Mouse (Mus musculus): ENCODE data around the gene Zfp827. TPM values are rescaled to one million over a fixed set of nuclear protein-coding genes. Genes with fewer than 3 reads are reported as not detected.

Zfp827 gene
- polyA plus RNA-seq, 2 experiments from 2014 or later = 4.0 to 5.0 TPM

DNA sequence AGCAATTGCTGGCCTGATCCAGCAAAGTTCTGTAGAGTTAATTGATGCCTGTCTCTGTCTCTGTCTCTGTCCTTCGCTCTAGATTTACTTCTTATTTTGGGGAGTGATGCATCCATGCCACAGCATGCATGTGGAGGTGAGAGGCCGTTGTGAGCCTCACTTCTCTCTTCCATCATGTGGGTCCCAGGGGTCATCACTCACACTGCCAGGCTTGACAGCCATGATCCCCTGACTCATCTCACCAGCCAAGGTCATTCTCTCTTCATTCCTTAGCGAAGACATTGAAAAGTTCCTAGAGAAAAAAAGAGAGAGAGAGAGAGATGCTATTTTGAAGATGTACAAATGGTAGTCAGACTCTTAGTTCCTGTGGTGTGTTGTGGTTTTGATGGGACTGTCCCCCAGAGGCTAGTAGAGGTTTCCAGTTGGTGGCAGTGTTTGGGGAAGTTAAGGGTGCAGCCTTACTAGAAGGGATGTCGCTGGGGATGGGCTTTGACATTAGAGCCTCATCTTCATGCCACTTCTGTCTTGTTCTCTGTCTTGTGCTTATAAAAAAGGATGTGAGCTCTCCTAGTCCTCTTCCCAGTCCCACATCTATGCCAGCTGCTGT lies 133.0 kb downstream of the Zfp827 start:
- ATAC-seq = peak; percentile 98

DNA sequence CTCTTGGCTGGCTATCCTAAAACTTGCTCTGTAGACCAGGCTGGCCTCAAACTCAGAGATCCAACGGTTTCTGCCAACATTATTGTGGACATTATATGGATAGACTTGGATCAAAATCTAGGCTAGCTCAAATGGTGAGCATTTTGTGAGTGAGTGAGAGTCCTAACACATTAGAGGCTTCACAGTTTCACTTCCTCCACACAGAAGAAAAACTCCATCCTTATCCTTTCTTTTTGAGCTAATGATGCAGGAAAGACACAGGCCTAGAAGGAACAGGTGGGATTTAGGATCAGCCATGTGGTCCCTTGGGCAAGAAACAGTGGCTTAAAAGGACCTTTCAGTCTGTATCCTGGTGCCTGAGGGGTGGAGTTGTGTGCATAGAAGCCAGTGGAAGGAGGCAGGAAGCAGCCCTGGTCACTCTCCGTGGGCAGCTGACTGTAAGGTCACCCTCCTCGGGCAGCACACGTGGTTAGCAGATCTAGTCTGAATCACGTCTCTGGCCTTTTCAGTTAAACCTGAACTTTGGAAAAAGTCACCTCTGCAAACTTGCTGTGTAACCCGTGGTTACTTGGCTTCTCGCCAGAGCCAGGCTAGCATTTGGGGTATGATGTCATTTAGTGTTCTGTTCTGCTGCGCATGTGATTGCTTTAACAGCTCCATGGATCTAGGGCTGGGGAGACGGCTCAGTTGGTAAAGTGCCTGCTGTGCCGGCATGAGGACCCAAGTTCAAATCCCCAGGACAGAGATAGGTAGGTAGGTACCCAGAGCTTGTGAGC lies 134.5 kb downstream of the Zfp827 start:
- ATAC-seq = no peak

DNA sequence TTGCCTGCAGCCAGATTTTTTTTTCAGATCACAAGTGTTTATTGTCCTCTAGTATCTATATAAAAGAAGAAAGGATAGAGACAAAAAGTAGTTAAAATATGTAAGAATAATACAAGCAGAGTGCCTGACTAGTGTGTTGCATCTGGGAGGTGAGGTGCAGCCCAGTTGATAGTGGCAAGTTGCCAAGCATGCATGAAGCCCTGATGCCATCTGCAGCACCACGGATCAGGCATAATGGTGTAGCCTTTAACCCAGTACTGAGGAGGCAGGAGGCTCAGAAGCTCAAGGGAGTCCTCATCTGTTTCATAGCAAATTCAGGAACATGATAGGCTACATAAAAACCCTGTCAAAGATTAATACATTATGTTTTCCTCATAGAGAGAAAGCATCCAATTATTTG lies 136.1 kb downstream of the Zfp827 start:
- no peak for ATAC-seq

DNA sequence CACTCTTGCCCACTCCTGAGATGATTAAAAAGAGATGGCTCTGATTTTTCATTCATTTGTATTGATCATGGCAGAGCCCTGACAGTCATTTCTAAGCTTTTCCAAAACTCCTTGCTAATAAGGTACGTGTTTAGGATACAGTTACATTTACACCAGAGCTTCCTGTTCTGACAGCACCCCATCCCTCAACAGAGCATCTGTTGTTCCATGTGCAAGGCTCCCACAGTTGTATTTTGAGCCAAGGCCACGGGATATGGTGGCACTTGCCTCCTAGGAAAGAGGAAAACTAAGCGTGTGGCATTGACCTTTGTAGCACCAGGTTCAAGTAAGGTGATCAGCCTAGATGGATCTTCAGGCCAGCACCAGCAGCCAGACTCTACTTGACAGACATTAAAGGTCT lies 137.0 kb downstream of the Zfp827 start:
- no peak for ATAC-seq

DNA sequence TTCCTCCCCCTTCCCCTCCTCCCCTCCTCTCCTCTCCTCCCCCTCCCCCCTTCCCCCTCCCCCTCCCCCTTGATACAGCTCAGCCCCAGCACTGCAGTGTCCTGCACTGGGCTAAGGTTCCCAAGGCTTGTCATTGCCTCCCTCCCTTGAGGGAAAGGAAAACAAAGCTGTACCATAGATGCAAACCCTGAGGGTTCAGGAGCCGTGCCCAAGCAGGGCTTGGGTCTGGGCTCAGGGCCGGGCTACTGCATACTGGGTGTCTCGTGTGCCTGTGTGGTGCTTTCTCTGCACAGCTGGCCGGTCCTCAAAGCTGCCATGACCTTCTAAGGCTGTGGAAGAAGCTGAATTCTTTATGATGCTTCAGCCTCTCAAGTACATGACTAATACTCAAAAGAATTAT lies 145.4 kb downstream of the Zfp827 start:
- no peak for ATAC-seq

DNA sequence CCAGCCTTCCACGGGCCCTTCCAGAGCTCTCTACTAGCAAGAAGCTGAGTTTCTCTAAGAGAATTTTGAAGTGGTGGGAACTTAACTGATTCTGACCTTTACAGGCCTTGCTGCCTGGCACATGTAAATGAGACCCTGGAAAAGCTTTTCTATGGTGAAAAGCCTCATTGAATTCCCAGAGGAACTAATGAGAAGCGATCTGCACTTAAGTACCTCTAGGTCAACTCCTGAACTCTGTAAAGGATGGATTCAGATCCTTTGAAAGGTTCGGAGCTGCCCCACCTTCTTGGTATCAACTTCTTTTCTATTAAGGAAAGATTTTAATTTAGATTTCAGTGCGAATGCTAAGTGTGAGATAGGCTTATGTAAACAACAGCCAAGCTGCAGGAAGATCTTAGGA lies 147.8 kb downstream of the Zfp827 start:
- ATAC-seq = no peak

DNA sequence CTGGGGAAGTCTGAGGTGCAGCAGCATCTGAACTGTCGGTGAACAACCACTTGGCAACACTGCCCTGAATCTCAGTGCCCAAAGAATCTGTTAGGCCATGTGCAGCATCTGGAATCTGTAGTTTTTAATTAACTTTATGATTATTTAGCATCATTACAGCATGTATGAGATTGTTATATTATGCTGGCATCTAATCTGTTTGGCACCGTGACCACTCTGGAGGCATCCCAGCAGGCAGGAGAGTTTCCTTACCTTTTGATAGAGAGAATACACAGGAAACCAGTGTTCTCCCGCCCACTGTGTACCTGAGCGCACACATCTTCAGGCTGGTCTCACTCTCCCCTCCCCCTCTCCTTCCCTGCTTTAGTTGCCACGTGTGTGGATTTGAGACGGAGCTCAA lies 151.4 kb downstream of the Zfp827 start:
- no peak for ATAC-seq

DNA sequence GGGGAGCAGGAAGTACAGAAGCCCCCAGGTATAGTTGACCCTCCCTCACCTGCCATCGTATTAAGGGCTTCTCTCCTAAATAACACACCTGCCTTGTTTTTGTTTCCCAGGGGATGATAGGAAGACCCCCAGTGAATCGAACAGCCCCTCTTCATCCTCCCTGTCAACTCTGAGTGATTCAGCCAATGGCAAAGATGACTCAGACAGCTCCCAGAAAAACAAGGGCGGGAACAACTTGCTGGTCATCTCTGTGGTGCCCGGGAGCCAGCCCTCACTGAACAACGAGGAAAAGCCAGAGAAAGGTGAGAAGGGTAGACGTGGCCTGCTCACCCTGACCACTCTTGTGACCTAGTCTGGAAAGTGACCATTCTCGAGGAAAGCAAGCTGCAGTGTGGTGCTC lies 157.3 kb downstream of the Zfp827 start:
- ATAC-seq = no peak

DNA sequence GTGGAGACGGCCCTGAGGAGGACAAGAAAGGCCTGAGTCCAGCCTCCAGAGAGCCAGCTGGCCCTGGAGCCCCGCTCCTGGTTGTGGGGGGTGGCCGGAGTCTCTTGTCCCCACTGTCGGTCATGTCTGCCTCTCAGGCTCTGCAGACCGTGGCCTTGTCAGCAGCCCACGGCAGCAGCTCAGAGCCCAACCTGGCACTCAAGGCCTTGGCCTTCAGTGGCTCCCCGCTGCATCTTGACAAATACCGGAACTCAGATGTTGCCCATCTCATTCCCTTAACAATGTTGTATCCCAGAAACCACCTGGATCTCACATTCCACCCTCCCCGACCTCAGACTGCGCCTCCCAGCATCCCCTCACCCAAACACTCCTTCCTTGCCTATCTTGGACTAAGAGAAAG lies 161.8 kb downstream of the Zfp827 start:
- no peak for ATAC-seq

DNA sequence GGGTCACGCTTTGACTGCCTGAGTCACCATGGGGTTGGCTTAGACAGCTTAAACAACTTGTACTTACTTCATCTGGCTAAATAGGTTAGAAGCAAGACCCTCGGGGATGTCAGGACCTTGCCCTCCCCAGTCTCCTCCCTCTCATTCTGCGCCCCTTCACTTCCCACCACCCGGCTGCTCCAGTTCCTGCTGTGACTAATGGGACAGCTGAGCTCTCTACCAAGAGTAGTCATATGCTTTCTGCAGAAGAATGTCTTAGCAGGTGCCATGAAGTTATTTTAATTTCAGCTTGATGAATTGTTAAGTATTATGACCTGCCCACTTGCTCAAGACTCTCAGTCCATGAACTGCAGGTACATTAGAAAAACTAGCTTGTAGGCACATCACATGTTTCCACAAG lies 168.2 kb downstream of the Zfp827 start:
- no peak for ATAC-seq

DNA sequence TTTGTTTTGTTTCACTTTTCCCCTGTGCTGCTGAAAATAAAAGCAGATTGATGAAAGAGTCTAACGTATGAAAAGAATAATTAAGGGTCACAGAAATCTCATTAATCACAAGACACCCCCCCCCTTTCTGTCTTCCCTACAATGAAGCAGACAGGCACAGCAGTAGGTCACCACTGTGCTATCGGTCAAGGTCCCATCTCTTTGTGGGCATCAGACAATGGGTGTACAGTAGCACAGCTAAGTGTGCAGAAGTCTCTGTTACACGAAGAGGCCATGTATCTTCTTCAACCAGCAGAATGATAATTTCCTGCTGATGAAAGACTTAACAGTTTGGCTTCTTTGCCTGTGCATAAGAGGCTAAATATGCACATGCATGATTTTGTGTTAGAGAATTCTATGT lies 170.4 kb downstream of the Zfp827 start:
- no peak for ATAC-seq

DNA sequence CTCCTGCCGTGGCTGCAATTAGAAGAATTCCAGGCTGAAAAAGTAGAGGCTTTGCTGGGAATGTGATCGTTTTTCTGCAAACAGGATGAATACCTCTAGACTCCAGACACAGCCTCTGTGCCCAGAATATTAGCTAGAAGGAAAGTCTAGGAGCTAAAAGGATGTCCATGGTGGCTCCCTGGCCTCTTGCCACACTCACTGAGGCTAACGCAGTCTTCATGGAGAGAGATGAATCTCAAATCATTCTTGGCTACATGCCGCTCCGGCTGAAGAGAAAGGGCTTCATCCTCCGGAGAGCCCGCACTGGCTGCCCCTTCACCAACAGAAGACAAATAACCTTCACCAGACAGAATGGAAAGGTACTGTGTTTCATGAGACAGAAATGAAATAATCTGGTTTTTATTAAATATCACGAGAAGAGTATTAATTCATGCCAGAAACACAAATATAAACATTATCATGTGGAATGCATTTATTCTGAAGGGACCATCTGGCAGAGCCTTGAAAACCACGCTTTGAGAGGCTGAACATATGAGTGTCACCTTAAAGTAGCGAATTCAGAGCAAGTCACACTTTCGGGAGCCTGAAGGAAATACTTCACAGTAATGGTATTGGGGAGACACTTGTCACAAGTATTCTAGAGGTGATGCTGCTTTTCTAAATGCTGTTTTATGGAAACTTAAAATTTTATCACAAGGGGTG lies 173.4 kb downstream of the Zfp827 start:
- no peak for ATAC-seq

DNA sequence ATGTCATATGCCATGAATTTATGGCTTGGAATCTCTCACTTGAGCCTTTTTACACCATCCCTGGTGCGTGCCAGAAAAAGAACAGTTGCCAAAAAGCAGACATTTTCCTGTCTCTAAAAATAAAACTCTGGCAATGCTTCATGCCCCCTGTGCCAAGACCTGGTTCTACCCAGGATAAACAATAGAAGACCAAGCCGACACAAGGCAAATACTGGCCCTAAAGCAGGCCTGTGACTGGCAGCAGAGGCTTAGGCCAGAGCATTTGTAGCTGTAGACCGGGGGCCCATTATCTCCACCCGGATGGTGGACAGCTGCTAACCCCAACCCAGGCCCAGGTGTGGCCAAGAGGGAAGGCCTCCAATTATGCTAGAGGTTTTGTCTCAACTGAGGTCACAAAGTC lies 178.7 kb downstream of the Zfp827 start:
- ATAC-seq = no peak

DNA sequence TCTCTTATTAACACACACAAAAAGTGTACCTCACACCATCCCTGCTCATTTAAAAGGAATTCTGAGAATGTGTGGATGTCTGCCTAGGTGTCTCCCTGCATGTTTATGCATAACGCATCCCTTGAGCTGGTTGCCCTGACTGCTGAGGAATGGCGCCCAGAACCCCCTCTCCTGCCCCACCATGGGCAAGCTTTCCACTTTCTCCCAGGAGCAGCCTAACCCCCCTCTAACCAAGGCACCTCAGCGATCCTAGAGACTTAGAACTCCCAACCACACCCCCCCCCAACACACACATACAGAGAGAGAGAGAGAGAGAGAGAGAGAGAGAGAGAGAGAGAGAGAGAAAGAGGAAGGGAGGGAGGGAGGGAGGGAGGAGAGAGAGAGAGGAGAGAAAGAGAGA lies 179.9 kb downstream of the Zfp827 start:
- no peak for ATAC-seq

DNA sequence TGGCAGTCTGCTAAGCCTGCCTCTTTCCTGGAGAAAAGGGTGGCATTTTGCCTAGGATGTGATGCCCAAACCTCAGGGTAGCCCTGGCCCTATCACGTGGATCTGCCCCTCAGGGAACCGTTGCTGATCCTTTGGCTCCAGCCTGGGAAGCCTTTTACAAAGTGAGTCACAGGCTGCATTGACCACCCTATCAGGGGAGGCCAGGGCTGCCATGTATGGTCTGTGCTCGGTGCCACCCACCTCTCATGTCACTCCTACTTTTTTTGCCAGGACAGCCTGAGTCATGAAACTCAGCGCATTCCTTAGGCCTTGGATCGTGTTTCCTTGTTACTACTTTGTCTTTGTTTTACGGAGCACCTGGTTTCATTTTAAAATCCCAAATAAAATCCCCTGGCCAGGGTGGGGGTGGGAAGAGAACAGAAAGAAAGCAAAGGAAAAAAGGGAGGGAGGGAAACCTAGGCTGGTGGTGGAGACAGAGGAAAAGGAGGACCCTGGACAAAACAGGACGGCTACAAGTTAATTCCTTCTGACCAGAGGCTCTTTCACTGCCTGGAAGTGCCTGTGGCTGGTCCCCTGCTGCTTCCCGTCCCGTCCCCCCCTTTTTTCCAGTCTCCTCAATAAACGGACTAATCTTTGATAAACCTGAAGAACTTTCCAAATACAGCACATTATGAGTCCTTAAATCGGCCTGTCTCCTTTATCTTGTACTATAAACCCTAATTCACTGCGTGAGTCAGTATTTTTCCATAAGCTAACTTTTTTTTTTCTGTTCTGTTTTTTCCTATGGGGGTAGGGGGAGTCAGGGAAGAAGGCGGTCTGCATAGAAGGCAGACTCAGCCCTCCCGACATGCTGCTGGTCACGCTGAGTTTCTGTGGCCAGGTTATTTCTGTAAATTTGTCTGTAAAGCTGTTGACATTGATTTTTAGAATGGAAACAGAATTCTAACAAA lies 180.7 kb downstream of the Zfp827 start:
- no peak for ATAC-seq

DNA sequence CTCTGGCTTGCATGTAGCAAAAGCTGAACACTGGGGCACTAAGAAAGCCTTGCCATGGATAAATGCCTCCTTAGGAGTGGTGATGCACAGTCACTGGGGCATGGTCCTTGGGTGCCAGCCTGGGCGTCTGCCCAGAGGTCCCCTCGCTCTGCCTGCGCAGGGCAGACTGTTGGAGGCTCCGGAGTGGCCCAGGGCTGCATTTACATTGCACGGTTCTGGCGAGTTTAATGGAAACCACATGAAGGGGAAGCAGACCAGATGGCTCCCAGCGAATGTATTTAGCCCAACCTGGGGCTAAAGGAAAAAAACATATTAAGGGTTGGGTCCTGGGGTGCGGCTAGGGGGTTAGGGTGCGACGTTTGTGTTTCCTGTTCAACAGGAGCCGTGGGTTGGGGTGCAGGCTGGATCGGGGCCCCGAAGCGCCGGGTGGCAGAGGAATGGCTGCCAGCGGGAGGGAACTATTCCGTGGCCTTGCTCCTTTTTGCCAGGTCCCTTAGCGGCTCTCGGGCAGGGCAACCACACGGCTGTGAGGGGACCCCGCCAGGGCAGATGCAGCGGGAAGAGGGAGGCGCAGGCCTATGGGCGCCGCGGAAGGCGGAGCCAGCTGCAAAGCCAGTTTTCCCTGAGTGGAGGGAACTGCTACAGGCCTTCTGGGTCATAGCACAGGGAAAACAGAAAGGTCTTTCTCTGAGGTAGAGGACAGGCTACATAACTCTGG lies 181.6 kb downstream of the Zfp827 start:
- ATAC-seq = peak; percentile 40

DNA sequence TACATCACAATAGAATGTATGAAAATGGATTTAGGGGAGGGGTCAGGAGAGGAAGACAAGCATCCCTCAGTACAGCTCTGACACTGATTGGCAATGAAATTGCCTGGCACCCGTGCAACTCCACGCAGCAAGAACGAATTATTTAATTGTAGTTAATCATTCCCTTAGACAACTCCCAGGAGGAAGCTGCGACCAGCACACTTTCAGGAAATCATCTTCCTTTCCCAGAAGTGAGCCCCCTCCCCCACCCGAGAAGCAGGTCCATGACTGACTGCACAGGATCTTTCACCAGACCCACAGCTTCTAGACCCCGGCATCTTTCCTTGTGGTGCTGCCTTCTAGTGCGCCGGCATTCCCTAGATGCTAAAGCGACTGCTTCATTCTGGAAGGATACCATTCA lies 183.4 kb downstream of the Zfp827 start:
- ATAC-seq = no peak

DNA sequence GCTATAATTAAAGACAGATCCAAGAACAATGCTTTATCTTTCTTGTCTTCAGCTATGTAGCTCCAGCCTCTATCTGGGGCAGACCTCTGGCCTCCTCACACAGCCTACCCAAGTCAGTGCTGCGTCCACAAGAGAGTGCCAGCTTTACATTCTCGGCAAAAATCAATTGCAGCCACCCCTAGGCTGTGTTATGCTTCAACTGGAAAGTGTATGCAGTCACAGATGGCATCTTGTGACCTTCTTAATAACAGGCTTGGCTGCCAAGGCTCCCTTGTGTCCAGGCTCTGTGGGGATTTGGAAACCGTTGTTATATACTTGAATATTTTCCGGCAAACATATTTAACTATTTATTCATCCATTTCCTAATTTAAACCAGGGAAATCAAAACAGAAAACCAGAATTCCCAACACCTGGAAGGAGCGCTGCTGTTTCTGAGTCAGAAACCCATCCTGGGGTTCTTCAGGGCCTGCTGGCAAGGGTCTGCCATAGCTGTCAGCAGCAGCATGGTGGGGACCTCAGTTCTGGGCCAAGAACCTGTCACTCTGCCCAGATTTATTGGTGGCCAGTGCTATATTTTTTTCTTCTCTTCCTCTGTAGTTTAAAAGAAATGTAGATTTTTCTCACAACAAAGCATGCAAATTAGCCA lies 194.0 kb downstream of the Zfp827 start:
- no peak for ATAC-seq

DNA sequence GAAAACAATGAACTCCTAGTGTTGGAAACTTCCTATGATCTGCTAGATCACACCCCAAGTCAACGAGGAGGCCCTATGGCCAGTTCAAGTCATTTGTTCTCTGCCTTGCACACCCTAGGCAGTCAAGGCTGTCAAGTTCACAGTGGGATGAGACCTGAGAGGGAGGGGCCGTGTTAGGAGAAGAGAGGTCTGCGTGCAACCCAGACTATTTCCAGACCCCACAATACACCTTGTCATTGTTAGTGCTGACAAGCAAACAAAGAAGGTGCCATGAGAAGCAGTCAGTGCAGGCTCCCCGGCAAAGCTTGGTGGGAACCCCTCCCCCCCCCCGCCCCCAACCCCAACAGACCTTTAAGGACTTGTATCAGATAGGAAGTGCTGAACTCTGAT lies 194.5 kb downstream of the Zfp827 start:
- no peak for ATAC-seq

DNA sequence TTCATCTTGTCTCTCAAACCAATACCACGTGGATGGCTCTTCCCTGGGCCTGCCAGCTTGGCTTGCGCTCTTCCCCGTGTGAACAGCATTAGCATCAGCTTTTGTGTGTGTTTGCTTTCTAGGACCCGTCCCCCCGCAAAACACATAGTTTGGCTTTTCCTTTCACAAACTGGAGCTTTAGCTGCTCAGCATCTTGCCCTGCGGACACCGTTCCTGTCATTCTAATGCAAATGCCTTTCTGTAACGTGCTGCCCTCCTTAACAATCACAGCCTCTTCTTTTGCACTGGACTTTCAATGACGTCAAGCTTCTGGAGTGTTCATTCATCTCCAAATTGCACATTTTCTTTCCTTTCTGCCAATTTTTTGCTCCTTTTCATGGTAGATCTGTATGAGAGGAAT lies 196.1 kb downstream of the Zfp827 start:
- ATAC-seq = no peak

DNA sequence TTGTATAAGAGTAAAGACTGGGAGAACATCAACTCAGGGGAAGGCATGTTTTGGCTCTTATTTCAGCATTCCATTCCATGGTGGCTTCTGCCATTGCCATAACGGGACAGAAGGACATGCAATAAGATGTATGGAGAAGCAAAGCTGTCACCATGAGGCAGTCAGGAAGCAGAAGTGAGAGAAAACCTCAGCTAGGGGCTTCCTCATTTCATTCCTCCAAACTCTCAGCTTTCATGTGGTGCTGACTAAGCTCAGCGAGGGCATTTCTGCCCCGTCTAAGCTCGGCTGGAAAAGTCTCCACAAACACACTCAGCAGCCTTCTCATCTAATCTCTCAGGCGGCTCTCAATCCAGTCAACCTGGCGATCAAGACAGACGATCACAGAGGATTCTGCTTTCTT lies 197.3 kb downstream of the Zfp827 start:
- no peak for ATAC-seq

DNA sequence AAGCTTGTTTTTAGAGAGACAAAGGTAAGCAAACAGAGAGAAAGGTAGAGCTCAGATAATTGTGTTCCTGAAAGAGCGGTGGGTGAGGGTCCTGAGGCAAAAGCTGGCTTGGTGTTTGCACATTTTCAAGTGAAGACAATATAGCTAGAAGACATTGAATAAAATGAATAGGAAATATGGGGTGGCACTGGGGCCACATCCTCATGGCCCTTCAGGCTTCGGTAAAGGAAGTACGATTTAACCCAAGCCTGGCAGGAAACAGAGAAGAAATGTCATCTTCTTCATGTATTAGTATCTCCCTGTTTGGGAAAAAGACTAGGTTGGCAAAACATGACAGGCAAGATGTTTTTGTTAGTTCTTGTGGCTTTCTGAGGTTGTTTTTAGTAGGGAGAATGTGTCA lies 197.8 kb downstream of the Zfp827 start:
- no peak for ATAC-seq

Measured in activated CD4-positive, CD25-positive, alpha-beta regulatory T cell, adult 4 months (primary cell).